Mouse (Mus musculus) adrenal gland, postnatal 25 days (tissue): Measurements from ENCODE around the gene Ppp4r1. TPM values are rescaled to one million over a fixed set of nuclear protein-coding genes. Genes with fewer than 3 reads are reported as not detected.

ENCODE experiments used
- DNase-seq: peaks from one replicate; pipeline ENCODE4 v3.0.0; 2021; ENCODE audit warnings: mixed read lengths
- total RNA-seq: library from RNA; stranded (reverse); gene quantifications from 2 replicates; pipeline ENCODE4 v1.2.3, GENCODE M21; 2021

The Ppp4r1 gene
- total RNA-seq, 1 experiment from 2014 or later, result 80.2 TPM

DNA sequence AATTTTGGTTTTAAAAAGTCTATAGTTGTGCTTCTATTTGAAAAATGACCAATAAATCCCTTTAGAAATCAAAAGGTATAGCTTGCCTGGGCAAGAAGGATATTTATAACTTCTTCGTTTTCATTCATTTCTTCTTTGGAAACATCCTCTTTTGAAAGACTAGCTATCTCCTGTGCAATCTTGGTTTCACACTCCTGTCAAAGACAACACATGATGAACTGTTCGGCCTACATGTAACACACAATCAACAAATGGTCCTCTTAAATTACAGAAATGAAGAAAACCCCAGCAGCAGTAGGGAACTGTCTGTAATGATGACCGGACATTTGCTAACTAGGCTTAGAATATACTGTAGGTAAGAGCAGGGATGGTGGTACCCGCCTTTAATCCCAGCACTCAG is 71.6 kb downstream of the Ppp4r1 start:
- no peak for DNase-seq

DNA sequence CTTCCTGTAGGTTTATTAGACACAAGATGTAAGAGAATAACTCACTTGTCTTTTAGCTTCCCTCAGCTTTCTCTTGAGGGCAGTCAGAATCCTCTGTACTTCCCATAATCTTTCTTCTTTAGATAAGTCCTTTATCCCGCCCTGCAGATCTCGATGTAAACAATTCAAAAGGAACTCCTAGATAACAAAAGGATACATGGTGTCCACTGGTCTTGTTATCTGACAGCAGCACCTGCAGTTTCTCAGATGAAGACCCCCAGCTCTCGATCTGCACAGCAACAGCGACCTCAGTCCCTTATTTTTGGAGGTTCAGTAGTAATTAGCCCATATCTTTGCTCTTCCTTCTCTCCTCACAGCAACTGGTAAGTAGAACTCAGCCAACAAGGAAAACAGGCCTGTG is 75.2 kb downstream of the Ppp4r1 start:
- DNase-seq, result no peak

DNA sequence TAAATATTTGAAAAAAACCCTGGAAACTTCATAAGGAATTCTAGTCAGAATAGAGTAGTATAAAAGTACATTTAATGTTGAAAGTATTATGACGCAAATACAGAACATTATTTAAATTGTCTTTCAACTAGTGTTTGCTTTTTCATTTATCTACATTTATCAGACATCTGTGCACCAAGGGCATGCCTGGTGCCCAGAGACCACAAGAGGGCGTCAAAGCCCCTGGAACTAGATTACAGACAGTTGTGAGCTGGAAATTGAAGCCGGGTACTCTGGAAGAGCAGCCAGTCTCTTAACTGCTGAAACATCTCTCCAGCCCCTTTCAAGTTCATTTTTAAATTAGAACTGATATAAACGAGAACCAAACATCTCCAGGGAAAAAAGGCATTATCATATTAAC is 80.2 kb downstream of the Ppp4r1 start:
- DNase-seq, result peak; percentile 40

DNA sequence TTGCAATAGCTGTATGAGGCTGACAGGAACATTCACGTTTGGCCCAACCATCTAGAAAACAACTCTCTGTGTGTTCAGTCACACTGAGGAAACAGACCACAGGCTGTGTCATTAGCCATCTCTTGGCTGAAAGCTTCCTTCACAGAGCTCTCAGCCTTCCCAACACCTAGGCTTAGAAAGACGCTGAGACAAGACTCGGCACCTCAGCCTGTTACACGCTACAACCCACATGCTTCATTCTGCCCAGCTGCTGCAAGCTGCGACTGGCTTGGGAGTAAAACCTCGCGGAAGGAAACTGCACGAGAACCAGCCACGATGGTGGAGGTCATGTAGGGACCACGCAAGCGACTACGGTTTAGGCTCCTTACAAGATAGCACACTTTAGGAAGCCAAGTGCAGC is 81.5 kb downstream of the Ppp4r1 start:
- no peak for DNase-seq

DNA sequence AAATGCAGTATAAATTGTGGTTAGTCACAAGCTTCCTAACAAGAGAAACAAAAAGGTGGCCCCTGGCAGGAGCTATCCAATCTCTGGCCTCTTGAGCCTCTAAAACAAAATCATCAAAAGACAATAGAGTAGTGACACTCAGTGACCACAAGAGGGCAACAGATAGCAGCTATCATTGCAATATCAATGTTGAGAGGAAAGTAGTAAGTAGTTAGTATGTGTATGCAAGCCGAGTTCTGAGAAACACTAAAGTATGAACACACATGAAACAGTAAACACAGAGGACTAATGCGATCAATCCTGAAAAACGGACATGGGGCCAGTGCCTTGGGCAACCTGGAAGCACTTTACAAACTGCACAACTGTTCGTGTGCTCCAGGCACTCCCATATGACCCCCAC is 82.4 kb downstream of the Ppp4r1 start:
- DNase-seq, result no peak

DNA sequence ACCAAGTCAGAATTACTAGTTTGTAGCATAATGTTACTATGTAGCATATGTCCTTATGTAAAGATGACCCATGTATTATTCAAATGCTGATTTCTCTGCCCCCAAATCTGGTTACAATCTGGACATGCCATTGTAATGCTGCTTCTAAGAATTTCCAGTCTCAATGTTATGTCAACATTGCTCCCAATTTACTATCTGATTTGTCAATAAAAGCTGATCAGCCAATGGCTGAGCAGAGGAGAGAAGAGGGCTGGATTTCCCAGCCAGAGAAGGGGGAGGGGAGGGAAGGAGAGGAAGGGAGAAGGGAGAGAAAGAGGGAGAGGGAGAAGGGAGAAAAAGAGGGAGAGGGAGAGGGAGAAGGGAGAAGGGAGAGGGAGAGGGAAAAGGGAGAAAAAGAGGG is 82.9 kb downstream of the Ppp4r1 start:
- no peak for DNase-seq

DNA sequence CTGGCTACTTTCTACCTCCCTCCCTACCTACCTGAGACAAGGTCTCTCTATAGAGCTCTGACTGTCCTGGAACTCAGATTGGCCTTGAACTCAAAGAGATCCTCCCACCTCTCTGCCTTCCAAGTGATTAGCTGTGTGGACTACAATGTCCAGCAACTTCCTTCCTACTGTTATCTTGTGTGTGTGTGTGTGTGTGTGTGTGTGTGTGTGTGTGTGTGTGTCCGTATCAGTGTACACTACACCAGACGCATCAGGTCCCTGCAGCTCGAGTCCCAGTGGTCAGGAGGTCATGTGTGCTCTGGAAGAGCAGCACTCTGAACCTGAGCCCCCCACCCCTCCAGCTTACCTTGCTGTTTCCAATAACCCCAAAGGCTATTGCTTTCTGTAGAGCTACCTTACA is 83.8 kb downstream of the Ppp4r1 start:
- no peak for DNase-seq

DNA sequence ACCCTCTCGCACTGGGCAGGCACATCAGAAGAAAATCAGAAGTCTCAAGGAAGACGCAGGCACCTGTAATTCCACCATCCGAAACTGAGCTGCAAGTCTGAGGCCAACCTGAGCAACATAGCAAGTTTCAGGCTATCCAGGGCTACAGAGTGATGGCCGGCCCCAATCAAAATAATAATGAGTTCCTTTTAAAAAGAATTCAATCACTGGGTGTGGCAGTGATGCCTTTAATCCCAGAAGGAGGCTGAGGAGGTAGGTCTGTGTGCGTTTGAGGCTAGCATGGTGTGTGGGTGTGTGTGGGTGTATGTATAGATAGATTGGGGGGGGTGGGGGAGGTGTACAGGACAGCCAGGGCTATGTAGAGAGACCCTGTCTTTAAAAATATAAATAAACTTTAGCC is 85.6 kb downstream of the Ppp4r1 start:
- DNase-seq, result no peak

DNA sequence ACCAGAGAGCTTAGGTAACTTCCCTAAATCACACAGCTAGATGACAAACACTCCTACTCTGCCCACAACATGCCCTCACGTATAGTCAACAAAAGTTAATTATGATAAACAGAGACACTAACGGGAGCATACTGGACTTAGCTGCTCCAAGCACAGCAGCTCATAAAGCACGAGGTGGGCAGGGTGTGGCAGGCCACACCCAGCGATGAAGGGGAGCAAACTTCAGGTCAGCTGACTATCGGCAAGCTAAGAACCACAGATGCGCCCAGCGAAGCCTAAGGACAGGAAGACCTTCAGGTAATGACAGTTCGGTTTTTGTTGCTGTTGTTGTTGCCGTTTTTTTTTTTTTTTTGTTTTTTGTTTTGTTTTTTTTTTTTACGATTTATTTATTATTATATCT is 87.3 kb downstream of the Ppp4r1 start:
- no peak for DNase-seq

DNA sequence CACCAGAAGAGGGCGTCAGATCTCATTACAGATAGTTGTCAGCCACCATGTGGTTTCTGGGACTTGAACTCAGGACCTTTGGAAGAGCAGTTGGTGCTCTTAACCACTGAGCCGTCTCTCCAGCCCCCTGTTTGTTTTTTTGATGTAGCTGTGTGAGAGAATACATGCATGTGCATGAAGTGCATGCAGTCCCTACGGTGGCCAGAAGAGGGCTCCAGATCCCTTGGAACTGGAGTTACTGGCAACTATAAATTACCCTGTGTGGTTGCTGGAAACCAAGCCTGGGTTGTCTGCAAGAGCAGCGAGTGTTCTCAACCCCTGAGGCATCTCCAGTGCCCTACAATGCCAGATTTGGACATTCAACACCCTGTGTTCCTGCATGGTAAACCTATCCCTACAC is 87.8 kb downstream of the Ppp4r1 start:
- peak; percentile 80 for DNase-seq

DNA sequence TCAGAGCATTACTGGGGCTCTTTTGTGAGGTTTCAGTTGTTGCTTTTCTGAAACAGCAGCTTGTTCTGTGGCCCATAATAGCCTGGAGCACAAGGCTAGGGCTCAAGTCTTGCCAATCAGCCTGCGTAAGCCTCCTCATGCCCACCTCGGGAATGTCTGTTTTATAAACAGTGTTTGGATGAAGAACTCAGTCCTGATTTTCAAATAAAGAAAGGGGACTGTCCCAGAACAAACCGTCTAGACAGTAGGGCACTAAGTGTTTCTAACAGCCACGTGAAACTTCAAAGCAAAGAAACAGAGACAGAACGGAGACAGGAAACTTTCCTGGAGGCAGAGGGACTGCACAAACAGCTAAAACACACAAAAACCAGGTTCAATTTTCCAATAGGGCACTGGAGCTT is 89.3 kb downstream of the Ppp4r1 start:
- DNase-seq, result no peak

DNA sequence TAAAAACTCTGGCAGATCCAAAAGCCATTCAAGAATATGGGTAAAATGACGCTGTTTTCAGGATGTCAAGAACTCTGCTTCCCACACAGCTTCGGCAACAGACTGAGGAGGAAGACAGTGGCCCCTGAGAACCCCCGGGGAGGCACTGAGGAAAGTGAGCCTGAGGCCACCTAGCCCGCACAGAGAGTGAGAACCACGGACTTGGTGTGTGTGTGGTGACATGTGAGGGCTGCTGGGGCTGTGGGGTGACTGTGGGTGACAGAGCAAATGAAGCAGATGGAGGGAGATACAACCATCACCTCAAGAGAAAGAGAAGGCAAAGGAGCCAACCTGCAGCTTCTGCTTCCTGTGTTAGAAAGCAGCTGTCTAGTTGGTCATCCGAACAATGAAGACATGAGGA is 89.7 kb downstream of the Ppp4r1 start:
- DNase-seq, result no peak

DNA sequence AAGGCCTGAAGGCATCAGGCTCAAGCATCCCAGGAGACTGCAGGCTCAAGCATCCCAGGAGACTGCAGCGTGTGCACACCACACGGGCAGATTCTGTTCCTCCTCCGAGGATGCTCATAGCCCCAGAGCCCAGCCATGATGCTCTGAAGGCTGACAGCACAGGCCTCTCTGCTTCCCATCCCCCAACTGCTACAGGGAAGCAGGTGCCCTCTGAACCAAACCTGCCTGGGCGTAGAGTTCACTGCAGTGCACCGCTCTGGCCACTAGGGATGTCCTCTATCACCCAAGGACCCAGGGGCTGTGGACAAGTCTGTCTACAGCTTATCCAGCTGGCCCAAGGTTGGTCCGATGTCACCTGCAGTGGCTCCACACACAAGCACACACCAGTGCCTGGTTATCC is 90.3 kb downstream of the Ppp4r1 start:
- peak; percentile 26 for DNase-seq

DNA sequence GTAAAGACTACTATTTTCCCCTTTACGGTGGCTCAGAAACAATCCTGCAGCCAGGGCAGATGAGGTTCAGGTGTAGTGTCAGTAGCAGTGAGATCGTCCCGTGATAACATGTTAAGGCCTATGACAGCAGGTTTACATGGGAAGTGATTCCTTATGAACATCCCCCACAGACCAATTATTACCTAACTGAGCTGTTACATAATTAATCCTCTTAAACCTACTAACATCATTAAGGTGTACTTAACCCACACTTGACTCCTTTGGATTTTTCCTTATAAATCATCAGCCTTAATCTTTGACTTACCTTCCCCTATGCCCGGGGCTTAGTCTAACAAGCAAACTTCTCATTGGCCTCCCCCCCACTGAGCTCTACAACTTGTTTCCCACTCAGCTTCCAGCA is 90.8 kb downstream of the Ppp4r1 start:
- DNase-seq, result no peak

DNA sequence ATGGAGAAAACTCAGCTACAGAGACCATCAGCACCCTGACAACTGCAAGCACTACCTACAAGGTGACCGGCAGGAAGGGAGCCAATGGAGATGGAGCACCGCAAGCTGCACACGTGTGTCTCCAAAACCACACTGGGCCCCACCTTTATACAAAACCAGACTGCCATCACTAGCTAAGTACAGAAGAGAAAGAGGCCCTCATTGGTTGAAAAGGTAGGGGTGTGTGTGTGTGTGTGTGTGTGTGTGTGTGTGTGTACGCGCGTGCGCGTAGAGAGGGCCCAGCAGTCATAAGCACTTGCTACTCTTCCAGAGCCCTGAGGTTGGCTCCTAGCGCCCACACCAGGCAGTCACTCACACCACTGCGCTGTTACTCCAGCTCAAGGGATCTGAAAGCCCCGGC is 91.5 kb downstream of the Ppp4r1 start:
- DNase-seq, result no peak

DNA sequence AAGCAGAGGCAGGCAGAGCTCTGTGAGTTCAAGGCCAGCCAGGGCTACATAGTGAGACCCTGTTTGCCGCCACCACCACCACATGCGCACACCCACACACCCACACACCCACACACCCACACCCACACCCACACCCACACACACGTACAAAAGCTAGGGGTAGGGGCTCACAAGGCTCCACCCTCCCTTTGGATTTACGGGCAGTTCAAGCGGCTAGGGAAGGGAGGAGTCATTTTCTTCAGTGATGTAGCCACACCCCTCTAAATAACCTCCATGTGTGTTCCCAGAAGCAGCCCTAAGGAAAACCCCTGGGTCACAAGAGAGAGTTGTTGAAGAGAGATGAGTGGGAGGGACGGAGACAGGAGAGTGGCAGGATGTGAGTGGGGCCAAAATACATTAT is 94.7 kb downstream of the Ppp4r1 start:
- DNase-seq, result no peak

DNA sequence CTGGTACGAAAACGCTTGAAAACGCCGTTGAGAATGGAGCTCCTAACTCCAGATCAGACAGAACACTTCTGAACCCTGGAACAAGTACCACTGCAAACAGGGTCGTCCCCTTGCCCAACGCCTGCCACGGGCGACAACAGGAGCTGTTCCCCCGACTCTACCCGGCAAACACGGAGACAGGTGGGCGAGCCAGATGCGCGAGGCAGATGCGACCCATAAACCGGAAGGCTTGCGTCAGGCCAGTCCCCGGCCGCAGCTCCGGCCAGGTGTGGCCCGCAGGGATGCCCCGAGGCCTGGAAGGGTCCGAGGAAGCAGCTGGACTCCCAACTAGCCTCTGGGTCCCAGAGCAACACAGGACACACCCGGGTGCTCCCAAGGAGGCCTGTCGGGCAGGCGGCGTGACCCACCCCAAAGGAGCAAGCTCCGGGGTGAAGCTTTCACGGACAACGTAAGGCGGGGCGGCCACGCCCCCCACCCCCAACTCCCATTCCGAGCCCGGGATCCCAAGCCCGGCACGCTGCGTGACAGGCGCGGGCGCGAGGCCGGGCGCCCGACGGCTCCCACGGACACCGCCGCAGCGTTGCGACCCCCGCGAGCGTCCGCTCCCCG is 101.8 kb downstream of the Ppp4r1 start:
- DNase-seq, result peak; percentile 64

DNA sequence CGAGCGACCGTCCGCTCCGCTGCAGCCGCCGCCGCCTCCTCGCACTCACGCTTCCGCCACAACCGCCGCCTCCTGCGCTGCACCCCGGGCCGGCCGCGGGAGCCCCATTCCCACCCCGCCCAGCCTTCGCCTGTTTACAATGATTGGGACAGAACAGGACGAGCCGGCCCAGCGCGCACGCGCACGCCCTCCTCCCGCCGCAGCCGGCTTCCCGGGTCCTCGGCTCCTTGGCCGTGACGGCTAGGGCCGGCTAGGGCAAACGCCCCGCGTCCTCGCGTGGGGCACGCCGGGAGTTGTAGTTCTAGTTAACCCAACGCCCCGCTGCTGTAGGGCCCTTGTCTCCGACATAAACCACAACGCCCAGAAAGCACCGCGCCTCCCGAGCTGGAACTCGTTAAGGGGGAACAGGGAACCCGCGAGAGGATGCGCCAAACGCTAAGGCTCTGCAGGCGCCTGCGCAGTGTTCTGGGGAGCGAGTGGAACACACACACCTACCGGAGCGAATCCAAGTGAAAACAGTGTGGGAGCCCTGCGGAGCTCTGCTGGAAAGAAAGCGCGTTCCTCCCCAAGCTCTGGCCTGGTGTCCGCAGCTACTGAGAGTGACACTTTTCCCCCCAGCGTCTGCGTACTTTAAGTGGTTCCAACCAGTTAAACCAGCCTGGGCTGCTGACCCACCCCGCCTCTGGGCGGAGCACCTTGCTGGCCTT is 102.5 kb downstream of the Ppp4r1 start:
- DNase-seq, result peak; percentile 99

DNA sequence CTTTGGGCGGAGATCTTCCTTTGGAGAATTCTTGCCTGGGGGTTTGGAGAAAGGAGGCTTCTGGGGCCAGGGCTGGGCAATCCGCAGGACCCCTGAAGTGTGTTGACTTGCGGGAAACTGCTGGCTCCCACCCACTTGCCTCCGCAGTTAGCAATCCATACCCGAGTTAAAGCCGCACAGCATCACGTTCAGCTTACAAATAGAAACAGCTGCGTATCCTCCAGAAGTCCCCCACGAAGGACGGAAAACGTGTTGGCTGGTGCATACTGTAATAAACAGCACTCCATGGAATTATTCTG is 103.0 kb downstream of the Ppp4r1 start:
- no peak for DNase-seq

DNA sequence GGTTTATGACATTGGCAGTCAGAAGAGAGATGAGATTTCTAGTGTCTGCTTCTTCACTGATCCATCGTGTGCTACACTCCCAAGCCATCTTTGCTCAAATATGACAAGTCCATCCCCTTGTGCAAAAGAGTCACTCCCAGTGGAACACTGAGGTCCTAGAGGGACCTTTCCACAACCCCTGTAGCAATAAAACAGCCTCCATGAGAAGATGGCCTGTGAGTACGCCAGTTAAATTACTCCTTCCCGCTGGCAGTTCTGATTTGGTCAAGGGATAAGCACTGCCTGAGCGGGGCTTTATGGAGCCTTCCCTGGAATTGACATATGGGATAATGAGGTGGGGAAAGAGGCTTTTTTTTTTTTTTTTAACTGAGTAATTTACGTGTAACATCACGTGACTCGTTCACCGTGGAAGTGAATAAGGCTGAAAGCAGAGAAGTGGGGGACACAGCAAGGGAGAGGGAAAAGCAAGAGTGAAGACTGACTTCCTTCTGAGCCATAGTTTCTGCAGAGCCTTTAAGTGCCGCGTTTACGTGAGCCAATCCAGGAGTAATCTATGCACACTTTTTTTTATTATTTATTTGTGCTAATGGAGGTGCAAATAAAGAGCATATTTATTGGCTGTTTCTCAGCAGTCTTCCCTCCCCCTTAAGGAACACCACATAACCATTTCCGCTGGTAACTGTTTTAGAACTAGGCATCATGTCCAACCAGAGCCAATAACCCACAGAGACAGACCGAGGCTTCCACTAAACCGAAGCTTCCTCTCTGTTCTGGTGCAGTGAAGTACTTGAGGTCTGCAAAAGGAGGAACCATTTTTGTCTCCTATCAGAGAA is 103.5 kb downstream of the Ppp4r1 start, which contains the start of gene Ralbp1:
TSS of gene Ralbp1 (minus strand) at position 102 of the 833 bp plus-strand sequence.
- DNase-seq, result no peak

DNA sequence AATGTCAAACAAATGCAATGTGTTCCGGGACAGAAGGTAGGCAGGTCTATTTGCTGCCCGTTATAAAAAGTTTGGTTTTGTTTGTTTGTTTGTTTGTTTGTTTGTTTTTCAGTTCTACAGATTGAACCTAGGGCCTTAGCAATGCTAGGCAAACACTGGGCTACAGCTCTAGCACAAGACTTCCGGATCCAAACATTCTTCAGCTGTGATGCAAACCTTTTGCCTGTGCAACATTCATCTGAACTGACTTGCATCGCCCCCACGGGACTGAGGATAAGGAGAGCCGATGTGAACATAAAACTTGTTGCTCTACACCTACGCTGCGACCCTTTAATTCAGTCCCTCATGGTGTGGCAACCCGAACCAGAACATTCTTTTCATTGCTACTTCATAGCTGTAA is 104.2 kb downstream of the Ppp4r1 start:
- no peak for DNase-seq

DNA sequence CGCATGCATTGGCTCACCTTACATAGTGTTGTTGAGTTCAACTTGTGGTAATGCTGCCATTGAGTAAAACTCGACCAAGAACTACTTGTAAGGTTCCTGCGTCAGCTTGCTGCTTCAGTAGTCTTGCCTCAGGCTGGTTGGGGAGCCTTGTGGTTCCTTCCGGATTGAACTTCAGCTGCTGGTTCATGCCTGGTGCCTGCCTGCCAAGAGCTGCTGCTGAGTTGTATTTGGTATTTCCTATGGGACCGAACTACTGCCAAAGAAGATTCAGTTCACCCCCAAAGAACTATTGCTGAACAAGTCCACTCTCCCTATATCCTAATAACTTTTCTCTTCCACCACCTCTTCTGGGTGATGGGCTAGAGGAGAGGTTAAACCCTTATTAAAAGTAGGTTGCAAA is 107.1 kb downstream of the Ppp4r1 start:
- no peak for DNase-seq
